Mouse (Mus musculus) intestine, embryonic 16.5 days (tissue): Measurements from ENCODE around the gene Olfr1385. TPM values are rescaled to one million over a fixed set of nuclear protein-coding genes. Genes with fewer than 3 reads are reported as not detected.
"Not testable (repeated sequence)": the region's sequence is repeated elsewhere in the genome, so short reads cannot be mapped to it uniquely, and the experiment has no call there.

Experiments used
- ATAC-seq: fragments of 200-750 bp; cut with Nextera tagmentation; 2 replicates; pipeline ENCODE4 v1.8.0; 2017; ENCODE audit warnings: moderate TSS enrichment, moderate library complexity
- H3K27ac ChIP-seq: fragments of 300-500 bp; sonication (generic); 2 replicates; pipeline ENCODE4 v1.5.1; 2014; ENCODE audit warnings: mild to moderate bottlenecking, low read length
- H3K27me3 ChIP-seq: fragments of 300-500 bp; sonication (generic); replicated peaks from 2 replicates; pipeline ENCODE4 v1.6.1; 2014; ENCODE audit warnings: low read length, control low read depth, mixed read lengths; ENCODE audit not compliant: control insufficient read depth, insufficient read depth
- H3K36me3 ChIP-seq: fragments of 300-500 bp; sonication (generic); 2 replicates; pipeline ENCODE4 v1.6.1; 2014; ENCODE audit warnings: low read length, control low read depth; ENCODE audit not compliant: control insufficient read depth, insufficient read depth
- H3K4me1 ChIP-seq: fragments of 300-500 bp; sonication (generic); 2 replicates; pipeline ENCODE4 v1.6.1; 2014; ENCODE audit warnings: low read length, control low read depth, mixed read lengths; ENCODE audit not compliant: control insufficient read depth, insufficient read depth
- H3K4me2 ChIP-seq: fragments of 300-500 bp; sonication (generic); 2 replicates; pipeline ENCODE4 v1.6.1; 2014; ENCODE audit warnings: low read depth, low read length, control low read depth
- H3K4me3 ChIP-seq: fragments of 300-500 bp; sonication (generic); 2 replicates; pipeline ENCODE4 v1.5.1; 2014; ENCODE audit warnings: mild to moderate bottlenecking, low read length
- H3K9ac ChIP-seq: fragments of 300-500 bp; sonication (generic); 2 replicates; pipeline ENCODE4 v1.6.1; 2014; ENCODE audit warnings: low read depth, low read length
- H3K9me3 ChIP-seq: fragments of 300-500 bp; sonication (generic); 2 replicates; pipeline ENCODE4 v1.6.1; 2016; ENCODE audit warnings: low read length, control low read depth; ENCODE audit not compliant: control insufficient read depth
- WGBS: fragments of 180-500 bp; shearing (Covaris S2); extraction: QIAGEN DNeasy Blood & Tissue Kit; methylation state at CpG from one replicate; pipeline ENCODE4 v1.1.7; 2014; 5-methylcytosine and 5-hydroxymethylcytosine counted together
- polyA plus RNA-seq: library from polyadenylated mRNA; unstranded; fragments of >200 nt; fragmentation: Nextera tagmentation; extraction: Ambion mirVana; gene quantifications from 2 replicates; pipeline ENCODE4 v1.2.1, GENCODE M21; 2015

Gene Olfr1385
- not detected in 2 replicates for polyA plus RNA-seq

GRCm38 (mm10) chr11:49488770-49489169 is at the start of gene Olfr1385:
TSS of gene Olfr1385 (plus strand) at chr11:49489070.
- not testable (repeated sequence) for ATAC-seq, H3K27me3 ChIP-seq, H3K9ac ChIP-seq, H3K4me3 ChIP-seq, H3K9me3 ChIP-seq, H3K4me2 ChIP-seq, H3K36me3 ChIP-seq, H3K27ac ChIP-seq, H3K4me1 ChIP-seq
- WGBS = 55% methylated on average over 1 of the region's 1 CpGs

- Histone ChIP-seq H3K9me3 (no peaks in the 10 kb centered on the region), H3K9ac (no peak within 1 kb of the TSS), H3K36me3 (no peaks in the 10 kb centered on the region), H3K4me2 (no peak within 1 kb of the TSS), H3K27me3 (no peaks in the 10 kb centered on the region), H3K27ac (no peak within 1 kb of the TSS), H3K4me1 (no peaks in the 10 kb centered on the region), H3K4me3 (no peak within 1 kb of the TSS)
- 81% methylated on average over 1 of the region's 1 CpGs for WGBS
- no peak for ATAC-seq
These were observed 33.8 kb upstream of the Olfr1385 start, which contains the start of gene Olfr1387 for GRCm38 (mm10) chr11:49455043-49455442. TSS of gene Olfr1387 (plus strand) at chr11:49455343.

- ATAC-seq, H3K9ac ChIP-seq: not testable (repeated sequence)
- WGBS = 81% methylated on average over 2 of the region's 3 CpGs
These were observed 24.1 kb upstream of the Olfr1385 start, which contains the start of gene Olfr1386 for GRCm38 (mm10) chr11:49464746-49465145. TSS of gene Olfr1386 (plus strand) at chr11:49465046.

GRCm38 (mm10) chr11:49485973-49486372 is 2.9 kb upstream of the Olfr1385 start:
- H3K4me1 ChIP-seq = no peaks in the 10 kb centered on the region
- ATAC-seq = no peak
- H3K4me2 ChIP-seq = no peak overlapping the region
- no peak overlapping the region for H3K27ac ChIP-seq
- WGBS = 41% methylated on average over 4 of the region's 4 CpGs
- H3K4me3 ChIP-seq = no peak overlapping the region
- no peaks in the 10 kb centered on the region for H3K9me3 ChIP-seq
- no peaks in the 10 kb centered on the region for H3K27me3 ChIP-seq
- no peak overlapping the region for H3K9ac ChIP-seq
- no peaks in the 10 kb centered on the region for H3K36me3 ChIP-seq

More at GRCm38 (mm10) chr11:49464746-49465145, 24.1 kb upstream of the Olfr1385 start, which contains the start of gene Olfr1386:
- not testable (repeated sequence) for H3K4me1 ChIP-seq, H3K27me3 ChIP-seq, H3K4me3 ChIP-seq, H3K36me3 ChIP-seq, H3K4me2 ChIP-seq, H3K27ac ChIP-seq, H3K9me3 ChIP-seq

GRCm38 (mm10) chr11:49518086-49518485 is 29.2 kb downstream of the Olfr1385 start:
- H3K27ac ChIP-seq = no peak overlapping the region
- no peaks in the 10 kb centered on the region for H3K4me1 ChIP-seq
- no peak overlapping the region for H3K4me3 ChIP-seq
- H3K9me3 ChIP-seq = no peaks in the 10 kb centered on the region
- no peaks in the 10 kb centered on the region for H3K27me3 ChIP-seq
- no peaks in the 10 kb centered on the region for H3K36me3 ChIP-seq
- H3K9ac ChIP-seq = no peak overlapping the region
- WGBS = 70% methylated on average over 5 of the region's 5 CpGs
- H3K4me2 ChIP-seq = no peak overlapping the region
- ATAC-seq = no peak

- no peak for ATAC-seq
- no peak within 1 kb of the TSS for H3K4me3 ChIP-seq
- no peak within 1 kb of the TSS for H3K4me2 ChIP-seq
- H3K27ac ChIP-seq = no peak within 1 kb of the TSS
- H3K9ac ChIP-seq = no peak within 1 kb of the TSS
- H3K27me3 ChIP-seq = no peaks in the 10 kb centered on the region
- no peaks in the 10 kb centered on the region for H3K36me3 ChIP-seq
- H3K4me1 ChIP-seq = no peaks in the 10 kb centered on the region
- H3K9me3 ChIP-seq = no peaks in the 10 kb centered on the region
These were observed 30.5 kb downstream of the Olfr1385 start, which contains the start of gene Olfr1383 for GRCm38 (mm10) chr11:49519348-49519747. TSS of gene Olfr1383 (plus strand) at chr11:49519648.

GRCm38 (mm10) chr11:49527947-49528346 is 39.1 kb downstream of the Olfr1385 start, which contains the start of gene Olfr1382:
TSS of gene Olfr1382 (plus strand) at chr11:49528247.
- WGBS = 77% methylated on average over 3 of the region's 3 CpGs

GRCm38 (mm10) chr11:49532761-49533160 is 43.9 kb downstream of the Olfr1385 start:
- ATAC-seq = no peak
- no peaks in the 10 kb centered on the region for H3K9me3 ChIP-seq
- no peak overlapping the region for H3K27ac ChIP-seq
- H3K27me3 ChIP-seq = no peaks in the 10 kb centered on the region
- H3K4me3 ChIP-seq = no peak overlapping the region
- H3K36me3 ChIP-seq = no peaks in the 10 kb centered on the region
- H3K4me2 ChIP-seq = no peak overlapping the region
- no peak overlapping the region for H3K9ac ChIP-seq
- H3K4me1 ChIP-seq = no peaks in the 10 kb centered on the region

More at GRCm38 (mm10) chr11:49527947-49528346, 39.1 kb downstream of the Olfr1385 start, which contains the start of gene Olfr1382:
- ATAC-seq = no peak
- no peak within 1 kb of the TSS for H3K4me2 ChIP-seq
- H3K27ac ChIP-seq = no peak within 1 kb of the TSS
- H3K4me3 ChIP-seq = no peak within 1 kb of the TSS
- H3K9ac ChIP-seq = no peak within 1 kb of the TSS
- H3K27me3 ChIP-seq = no peaks in the 10 kb centered on the region
- no peaks in the 10 kb centered on the region for H3K36me3 ChIP-seq
- H3K4me1 ChIP-seq = no peaks in the 10 kb centered on the region
- H3K9me3 ChIP-seq = no peaks in the 10 kb centered on the region

- H3K4me1 ChIP-seq, H3K9ac ChIP-seq, H3K27me3 ChIP-seq, H3K27ac ChIP-seq, H3K9me3 ChIP-seq, H3K36me3 ChIP-seq, ATAC-seq, H3K4me3 ChIP-seq, H3K4me2 ChIP-seq: not testable (repeated sequence)
- WGBS = 75% methylated on average over 2 of the region's 2 CpGs
These were observed 47.8 kb downstream of the Olfr1385 start for GRCm38 (mm10) chr11:49536631-49537030.

- not testable (repeated sequence) for H3K9me3 ChIP-seq, H3K27me3 ChIP-seq, H3K27ac ChIP-seq, H3K4me2 ChIP-seq, H3K4me1 ChIP-seq, ATAC-seq, H3K4me3 ChIP-seq, H3K9ac ChIP-seq, H3K36me3 ChIP-seq
- 75% methylated on average over 3 of the region's 3 CpGs for WGBS
These were observed 54.3 kb downstream of the Olfr1385 start, which contains the start of gene Olfr1381 for GRCm38 (mm10) chr11:49543149-49543548. TSS of gene Olfr1381 (plus strand) at chr11:49543449.
